Mouse (Mus musculus) forebrain, embryonic 13.5 days (tissue): ENCODE measurements around the gene Gfy. TPM values are rescaled to one million over a fixed set of nuclear protein-coding genes. Genes with fewer than 3 reads are reported as not detected.

Experiments
- ATAC-seq: fragments of 200-750 bp; cut with Nextera tagmentation; 2 replicates; pipeline ENCODE4 v1.8.0; 2017
- H3K27ac ChIP-seq: fragments of 300-500 bp; sonication (generic); 2 replicates; pipeline ENCODE4 v1.5.1; 2015; ENCODE audit warnings: inconsistent platforms, mild to moderate bottlenecking, moderate library complexity
- H3K27me3 ChIP-seq: fragments of 300-500 bp; sonication (generic); 2 replicates; pipeline ENCODE4 v1.6.1; 2015; ENCODE audit warnings: mild to moderate bottlenecking, inconsistent platforms
- H3K36me3 ChIP-seq: fragments of 300-500 bp; sonication (generic); 2 replicates; pipeline ENCODE4 v1.6.1; 2015; ENCODE audit warnings: mild to moderate bottlenecking, inconsistent platforms; ENCODE audit not compliant: poor library complexity, severe bottlenecking
- H3K4me1 ChIP-seq: fragments of 300-500 bp; sonication (generic); 2 replicates; pipeline ENCODE4 v1.6.1; 2015; ENCODE audit warnings: inconsistent platforms
- H3K4me2 ChIP-seq: fragments of 300-500 bp; sonication (generic); 2 replicates; pipeline ENCODE4 v1.6.1; 2015; ENCODE audit warnings: inconsistent platforms, mild to moderate bottlenecking, moderate library complexity
- H3K4me3 ChIP-seq: fragments of 300-500 bp; sonication (generic); 2 replicates; pipeline ENCODE4 v1.5.1; 2015; ENCODE audit warnings: mild to moderate bottlenecking, inconsistent platforms
- H3K9ac ChIP-seq: fragments of 300-500 bp; sonication (generic); 2 replicates; pipeline ENCODE4 v1.6.1; 2015; ENCODE audit warnings: mild to moderate bottlenecking, inconsistent platforms
- H3K9me3 ChIP-seq: fragments of 300-500 bp; sonication (generic); replicated peaks from 2 replicates; pipeline ENCODE4 v1.6.1; 2016; ENCODE audit warnings: inconsistent platforms
- WGBS: fragments of 180-500 bp; shearing (Covaris S2); methylation state at CpG from one replicate; pipeline ENCODE4 v1.1.7; 2015; 5-methylcytosine and 5-hydroxymethylcytosine counted together
- polyA plus RNA-seq: library from polyadenylated mRNA; unstranded; fragments of >200 nt; fragmentation: Nextera tagmentation; extraction: Ambion mirVana; gene quantifications from 2 replicates; pipeline ENCODE4 v1.2.1, GENCODE M21; 2015

The Gfy gene
- polyA plus RNA-seq = not detected in 2 replicates

DNA sequence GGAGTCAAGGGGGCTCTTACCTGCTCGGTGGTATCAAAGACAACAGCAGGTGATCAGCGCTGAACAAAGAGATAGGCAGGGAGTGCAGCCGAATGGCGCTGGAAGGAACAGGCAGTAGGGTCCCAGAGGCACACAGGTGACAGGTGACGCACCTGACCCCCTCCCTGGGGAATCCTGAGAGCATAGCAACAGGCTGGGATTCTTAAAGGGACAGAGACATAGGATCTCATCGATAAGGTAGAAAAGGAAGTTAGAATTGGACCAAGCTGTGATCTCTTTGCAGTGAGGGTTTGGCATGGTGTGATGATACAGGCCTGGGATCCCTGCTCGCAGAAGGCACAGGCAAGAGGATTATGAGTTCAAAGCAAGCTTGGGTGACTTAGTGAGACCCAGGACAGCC, at the start of gene Gfy:
Gfy (minus strand) TSS at position 101 of the 400 bp plus-strand sequence.
- no peak for ATAC-seq
- WGBS = 21% methylated on average over 7 of the region's 7 CpGs
- peaks cover 31% of the 10 kb centered on the region for H3K4me1 ChIP-seq
- no peaks in the 10 kb centered on the region for H3K36me3 ChIP-seq
- no peak within 1 kb of the TSS for H3K4me2 ChIP-seq
- H3K27me3 ChIP-seq = peaks cover 100% of the 10 kb centered on the region
- H3K9me3 ChIP-seq = no peaks in the 10 kb centered on the region
- no peak within 1 kb of the TSS for H3K4me3 ChIP-seq
- H3K27ac ChIP-seq = no peak within 1 kb of the TSS
- no peak within 1 kb of the TSS for H3K9ac ChIP-seq

- Histone ChIP-seq H3K4me1 (peaks cover 17% of the 10 kb centered on the region), H3K36me3 (peaks cover 81% of the 10 kb centered on the region), H3K4me3 (no peak overlapping the region), H3K27me3 (no peaks in the 10 kb centered on the region; the same call in 1 of the 2 replicates), H3K9me3 (no peaks in the 10 kb centered on the region), H3K4me2 (no peak overlapping the region), H3K9ac (no peak overlapping the region), H3K27ac (no peak overlapping the region)
- WGBS = 95% methylated on average over 8 of the region's 8 CpGs
- no peak for ATAC-seq
Measured at GRCm38 (mm10) chr7:45229046-45229445, 49.7 kb upstream of the Gfy start.

- WGBS = 97% methylated on average over 18 of the region's 18 CpGs
- Histone ChIP-seq H3K36me3 (peaks cover 86% of the 10 kb centered on the region), H3K9me3 (no peaks in the 10 kb centered on the region)
Measured at GRCm38 (mm10) chr7:45228548-45228947, 49.2 kb upstream of the Gfy start.

GRCm38 (mm10) chr7:45226421-45226820, 47.1 kb upstream of the Gfy start:
- Histone ChIP-seq H3K36me3 (peaks cover 87% of the 10 kb centered on the region), H3K9me3 (no peaks in the 10 kb centered on the region), H3K4me2 (no peak overlapping the region), H3K9ac (no peak overlapping the region), H3K27ac (no peak overlapping the region), H3K4me3 (no peak overlapping the region), H3K27me3 (no peaks in the 10 kb centered on the region), H3K4me1 (no peaks in the 10 kb centered on the region)
- over 99% methylated on average over 5 of the region's 5 CpGs for WGBS
- ATAC-seq = no peak

More at GRCm38 (mm10) chr7:45228548-45228947, 49.2 kb upstream of the Gfy start:
- Histone ChIP-seq H3K27me3 (no peaks in the 10 kb centered on the region), H3K9ac (no peak overlapping the region), H3K4me3 (no peak overlapping the region), H3K4me2 (no peak overlapping the region), H3K4me1 (peaks cover 12% of the 10 kb centered on the region), H3K27ac (no peak overlapping the region)
- no peak for ATAC-seq

DNA sequence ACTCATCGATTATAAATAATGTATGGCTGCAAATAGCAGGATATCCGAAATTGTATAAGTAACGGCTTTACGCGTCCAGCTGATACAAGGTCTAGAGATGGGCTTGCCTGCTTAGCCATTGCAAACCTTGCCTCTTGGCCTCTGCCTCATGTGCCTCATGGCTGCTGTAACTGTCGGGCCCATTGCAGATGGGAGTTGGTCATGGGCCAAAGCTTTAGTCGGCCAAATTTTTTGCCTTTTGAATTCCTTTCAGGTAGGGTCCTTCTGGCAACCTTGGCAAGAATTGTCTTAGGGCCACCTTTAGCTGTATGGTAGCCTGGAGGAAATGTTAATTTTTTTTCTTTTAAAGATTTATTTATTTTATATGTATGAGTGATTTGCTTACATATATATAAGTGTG, 45.5 kb upstream of the Gfy start:
- Histone ChIP-seq H3K4me1 (no peaks in the 10 kb centered on the region), H3K4me3 (no peak overlapping the region), H3K4me2 (no peak overlapping the region), H3K36me3 (peaks cover 95% of the 10 kb centered on the region), H3K9ac (no peak overlapping the region), H3K27me3 (no peaks in the 10 kb centered on the region), H3K27ac (no peak overlapping the region), H3K9me3 (no peaks in the 10 kb centered on the region)
- no peak for ATAC-seq
- 91% methylated on average over 7 of the region's 7 CpGs for WGBS

- Histone ChIP-seq H3K4me2 (no peak overlapping the region), H3K27me3 (no peaks in the 10 kb centered on the region), H3K9ac (no peak overlapping the region), H3K27ac (no peak overlapping the region), H3K4me1 (peaks cover 29% of the 10 kb centered on the region), H3K36me3 (peaks cover 91% of the 10 kb centered on the region), H3K4me3 (no peak overlapping the region), H3K9me3 (no peaks in the 10 kb centered on the region)
- 84% methylated on average over 2 of the region's 2 CpGs for WGBS
- ATAC-seq = no peak
Measured at GRCm38 (mm10) chr7:45221680-45222079, 42.3 kb upstream of the Gfy start.

DNA sequence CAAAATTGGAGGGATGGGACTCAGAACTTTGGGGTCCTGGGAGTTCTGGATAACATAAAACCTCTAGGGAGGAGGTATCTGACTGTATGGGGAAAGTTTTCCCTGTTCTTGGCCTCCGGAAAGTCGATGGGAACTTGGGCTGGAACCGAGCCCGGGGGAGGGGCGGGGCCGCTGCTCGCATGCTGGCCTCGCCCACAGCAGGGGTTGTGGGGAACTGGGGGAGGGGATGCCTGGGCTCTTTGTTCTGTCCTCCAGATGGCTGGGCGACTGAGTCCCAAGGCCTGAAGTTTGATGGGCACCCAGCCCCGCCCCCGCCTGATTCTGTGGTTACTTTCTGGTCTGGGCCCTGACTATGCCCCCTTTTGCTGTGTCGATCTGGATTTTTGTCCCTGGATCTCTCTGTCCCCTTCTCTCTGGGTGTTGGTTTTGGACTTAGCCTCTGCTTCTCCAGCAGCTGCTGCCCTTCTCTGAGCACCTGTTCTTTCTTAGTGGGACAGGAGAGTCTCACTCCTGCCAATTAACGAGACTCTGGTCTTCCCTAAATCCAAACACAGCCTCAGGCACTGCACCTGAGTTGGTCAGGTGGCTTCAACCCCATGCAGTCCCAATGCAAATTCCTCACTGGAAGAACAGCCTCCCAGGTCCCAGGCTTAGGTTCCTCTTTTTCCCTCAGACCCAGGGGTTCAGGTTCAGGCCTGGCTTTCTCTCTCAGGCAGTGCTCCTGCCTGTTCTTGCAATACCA, 37.2 kb upstream of the Gfy start:
- peaks cover 45% of the 10 kb centered on the region for H3K4me1 ChIP-seq
- H3K27ac ChIP-seq = peak overlapping the region; percentile 86
- H3K9ac ChIP-seq = peak overlapping the region; percentile 88
- H3K4me2 ChIP-seq = peak overlapping the region; percentile 82
- peaks cover 12% of the 10 kb centered on the region for H3K27me3 ChIP-seq
- WGBS = 0% methylated on average over 13 of the region's 13 CpGs
- peak; percentile 87 for ATAC-seq
- H3K4me3 ChIP-seq = peak overlapping the region; percentile 66
- H3K36me3 ChIP-seq = peaks cover 44% of the 10 kb centered on the region
- H3K9me3 ChIP-seq = no peaks in the 10 kb centered on the region

DNA sequence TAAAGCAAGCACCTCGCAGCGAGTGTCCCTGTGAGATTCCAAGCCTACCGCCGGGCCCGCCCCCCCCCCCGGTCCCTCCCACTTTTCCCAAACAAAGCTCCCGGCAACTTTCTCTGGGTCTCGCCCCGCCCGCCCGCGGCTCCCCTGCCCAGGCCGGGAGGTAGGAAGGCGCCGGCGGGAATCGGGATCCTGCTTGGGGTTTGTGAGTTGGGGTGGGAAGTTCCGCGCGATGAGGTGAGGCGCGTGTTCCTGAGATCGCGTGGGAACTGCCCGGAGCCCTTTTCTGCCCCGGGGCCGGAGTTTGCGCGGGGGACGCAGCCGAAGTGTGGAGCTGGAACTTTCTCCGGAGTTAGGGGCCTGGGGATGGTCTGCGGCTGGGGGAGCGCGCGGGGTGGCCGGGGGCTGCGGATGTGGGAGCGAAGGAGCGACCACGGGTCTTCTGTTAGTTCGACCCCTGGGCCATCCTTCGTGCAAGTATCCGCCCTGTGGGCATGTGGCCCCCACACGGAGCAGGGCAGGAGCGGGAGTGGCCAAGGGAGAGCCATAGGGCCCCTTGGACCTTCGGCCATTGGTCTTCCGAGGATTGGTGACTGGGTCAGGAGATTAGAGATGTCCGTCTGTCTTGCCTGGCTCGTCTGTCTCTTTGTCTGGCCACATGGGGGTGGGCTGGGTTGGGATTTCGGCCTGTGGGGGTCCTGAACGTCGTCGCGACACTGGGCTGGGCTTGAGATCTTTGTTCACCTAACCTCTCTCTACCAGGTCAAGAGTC, 36.5 kb upstream of the Gfy start, which contains the start of gene Tead2:
Tead2 (plus strand) TSS at position 81 of the 769 bp plus-strand sequence.
- WGBS = under 1% methylated on average over 54 of the region's 55 CpGs
- H3K4me1 ChIP-seq = peaks cover 48% of the 10 kb centered on the region
- H3K9me3 ChIP-seq = no peaks in the 10 kb centered on the region
- H3K36me3 ChIP-seq = peaks cover 36% of the 10 kb centered on the region
- peak within 1 kb of the TSS; percentile 66 for H3K4me3 ChIP-seq
- H3K4me2 ChIP-seq = peak within 1 kb of the TSS; percentile 82
- H3K27me3 ChIP-seq = peaks cover 20% of the 10 kb centered on the region
- ATAC-seq = peak; percentile 60
- H3K27ac ChIP-seq = peak within 1 kb of the TSS; percentile 86
- peak within 1 kb of the TSS; percentile 88 for H3K9ac ChIP-seq

GRCm38 (mm10) chr7:45213708-45214107, 34.3 kb upstream of the Gfy start:
- WGBS = 61% methylated on average over 5 of the region's 5 CpGs
- H3K27me3 ChIP-seq = peaks cover 33% of the 10 kb centered on the region
- H3K4me3 ChIP-seq = no peak overlapping the region
- H3K9ac ChIP-seq = peak overlapping the region; percentile 8; the same call in 1 of the 2 replicates
- no peaks in the 10 kb centered on the region for H3K9me3 ChIP-seq
- H3K36me3 ChIP-seq = peaks cover 15% of the 10 kb centered on the region; the same call in 1 of the 2 replicates
- no peak for ATAC-seq
- peaks cover 38% of the 10 kb centered on the region for H3K4me1 ChIP-seq
- H3K27ac ChIP-seq = no peak overlapping the region
- no peak overlapping the region for H3K4me2 ChIP-seq

DNA sequence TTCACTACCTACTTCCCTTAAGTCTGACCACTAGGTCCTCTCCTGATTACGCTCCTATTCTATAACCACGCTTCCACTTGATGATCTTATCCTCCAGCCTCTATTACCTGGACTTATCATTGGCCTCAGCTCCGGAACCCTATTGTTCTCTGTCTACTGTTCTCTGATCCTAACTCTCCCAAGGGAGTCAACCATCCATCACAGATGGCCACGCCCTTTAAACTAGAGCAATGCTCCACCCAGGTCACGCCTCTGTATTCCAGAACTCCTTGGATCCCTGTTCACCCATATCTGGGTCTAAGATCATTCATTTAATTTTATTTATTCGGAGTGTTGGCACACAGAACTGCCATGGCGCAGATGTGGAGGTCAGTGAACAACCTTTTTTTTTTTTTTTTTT, 33.0 kb upstream of the Gfy start:
- Histone ChIP-seq H3K27ac (no peak overlapping the region), H3K9me3 (no peaks in the 10 kb centered on the region), H3K4me2 (no peak overlapping the region), H3K27me3 (peaks cover 35% of the 10 kb centered on the region), H3K4me1 (peaks cover 25% of the 10 kb centered on the region), H3K9ac (no peak overlapping the region), H3K36me3 (0 out of 2 replicates have a peak, but pooled peaks cover 2% of the 10 kb centered on the region), H3K4me3 (no peak overlapping the region)
- ATAC-seq = no peak
- WGBS = 78% methylated on average over 7 of the region's 7 CpGs

DNA sequence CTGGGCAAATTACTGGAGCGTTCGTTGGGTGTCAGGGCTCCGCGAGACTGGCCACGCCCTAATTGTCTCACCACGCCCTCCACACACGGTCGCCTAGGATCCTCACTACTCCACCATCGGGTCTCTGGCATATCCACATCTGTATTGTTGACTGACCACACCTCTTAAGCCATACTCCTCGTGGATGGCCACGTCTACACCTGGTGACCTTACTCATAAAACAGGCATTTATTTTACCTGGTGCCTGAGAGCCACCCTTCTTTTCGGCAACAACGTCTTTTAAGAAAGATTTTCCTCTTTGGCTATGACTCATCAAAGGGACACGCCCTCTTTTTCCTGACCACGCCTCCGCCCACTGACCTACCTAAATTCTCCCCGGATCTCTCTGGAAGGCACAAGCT, 32.5 kb upstream of the Gfy start, which contains the start of gene Dkkl1:
Dkkl1 (minus strand) TSS at position 297 of the 401 bp plus-strand sequence.
- Histone ChIP-seq H3K27ac (no peak within 1 kb of the TSS), H3K4me3 (no peak within 1 kb of the TSS; the same call in 1 of the 2 replicates), H3K4me1 (peaks cover 20% of the 10 kb centered on the region), H3K27me3 (peaks cover 36% of the 10 kb centered on the region), H3K4me2 (peak within 1 kb of the TSS; percentile 25; the same call in 1 of the 2 replicates), H3K9ac (no peak within 1 kb of the TSS), H3K36me3 (no peaks in the 10 kb centered on the region), H3K9me3 (no peaks in the 10 kb centered on the region)
- WGBS = 4% methylated on average over 17 of the region's 17 CpGs
- ATAC-seq = no peak

- H3K4me3 ChIP-seq = no peak overlapping the region
- H3K9me3 ChIP-seq = no peaks in the 10 kb centered on the region
- peaks cover 14% of the 10 kb centered on the region for H3K4me1 ChIP-seq
- H3K36me3 ChIP-seq = no peaks in the 10 kb centered on the region
- H3K4me2 ChIP-seq = 0 out of 2 replicates have a peak overlapping the region, but pooled peaks have one; percentile 25
- H3K27me3 ChIP-seq = peaks cover 36% of the 10 kb centered on the region
- no peak overlapping the region for H3K27ac ChIP-seq
- 79% methylated on average over 10 of the region's 10 CpGs for WGBS
- no peak overlapping the region for H3K9ac ChIP-seq
- no peak for ATAC-seq
Measured at GRCm38 (mm10) chr7:45211070-45211469, 31.7 kb upstream of the Gfy start.
